Mouse (Mus musculus) adrenal gland, adult 2 months (tissue): ENCODE measurements around the gene Slc16a13. TPM values are rescaled to one million over a fixed set of nuclear protein-coding genes. Genes with fewer than 3 reads are reported as not detected.
"Not testable (repeated sequence)": the region's sequence is repeated elsewhere in the genome, so short reads cannot be mapped to it uniquely, and the experiment has no call there.

Experiments
- DNase-seq: peaks from one replicate; pipeline ENCODE4 v3.0.0; 2021
- microRNA-seq, 2 experiments: library from miRNA; unstranded; fragments of <30 nt; microRNA quantifications; one replicate each; pipeline ENCODE4 v1.2.0; 2021
- polyA plus RNA-seq: library from polyadenylated mRNA; depleted of rRNA; stranded (reverse); fragments of >200 nt; gene quantifications from 2 replicates; pipeline ENCODE4 v1.2.3, GENCODE M21; 2012; rRNA removed
- total RNA-seq, 2 experiments: library from RNA; stranded (reverse); gene quantifications; 2 replicates each; pipeline ENCODE4 v1.2.3; 2021

Gene Slc16a13
- total and polyA plus RNA-seq, 3 experiments: 2.7 to 5.6 (median 3.7) TPM

- peak; percentile 42 for DNase-seq
Observed at GRCm38 (mm10) chr11:70171847-70172246, 49.0 kb downstream of the Slc16a13 start.

- no peak for DNase-seq
Observed at GRCm38 (mm10) chr11:70171181-70171580, 49.7 kb downstream of the Slc16a13 start.

- DNase-seq: no peak
Observed at GRCm38 (mm10) chr11:70170291-70170690, 50.6 kb downstream of the Slc16a13 start.

GRCm38 (mm10) chr11:70169471-70169870 is 51.4 kb downstream of the Slc16a13 start:
- not testable (repeated sequence) for DNase-seq

GRCm38 (mm10) chr11:70168136-70168535 is 52.7 kb downstream of the Slc16a13 start:
- no peak for DNase-seq

Small RNA genes within 50 kb of the gene (microRNA-seq; reads per million reads assigned to microRNA genes)
- gene Mir195a: 864 to 1,319 reads per million in 2 experiments
- 0 reads per million in 2 experiments for gene Mir497
- gene Mir497b: 0 to 0.22 reads per million in 2 experiments

Other genes starting within 250 kb of the Slc16a13 start
- gene Ctdnep1, start 239.9 kb downstream of the Slc16a13 start, total RNA-seq: 100 to 1,000 TPM; 130 to 136 TPM
- gene Ctdnep1, start 239.9 kb downstream of the Slc16a13 start, polyA plus RNA-seq: 106 and 117 TPM in 2 replicates
- gene Elp5, start 238.5 kb downstream of the Slc16a13 start, total RNA-seq: 10 to 100 TPM; 61.9 to 91.9 TPM
- 45.0 and 45.6 TPM in 2 replicates for gene Elp5, start 238.5 kb downstream of the Slc16a13 start, polyA plus RNA-seq
- 100 to 1,000 TPM; 487 to 580 TPM for gene Gabarap, start 229.9 kb downstream of the Slc16a13 start, total RNA-seq
- gene Gabarap, start 229.9 kb downstream of the Slc16a13 start, polyA plus RNA-seq: 226 and 315 TPM in 2 replicates
- gene Phf23, start 225.3 kb downstream of the Slc16a13 start, total RNA-seq: 10 to 100 TPM; 52.2 to 57.6 TPM
- 9.7 and 19.0 TPM in 2 replicates for gene Phf23, start 225.3 kb downstream of the Slc16a13 start, polyA plus RNA-seq
- 10 to 100 TPM; 11.2 to 12.2 TPM for gene Dvl2, start 220.5 kb downstream of the Slc16a13 start, total RNA-seq
- gene Dvl2, start 220.5 kb downstream of the Slc16a13 start, polyA plus RNA-seq: 20.2 and 22.2 TPM in 2 replicates
- 100 to 1,000 TPM; 426 to 754 TPM for gene Acadvl, start 205.7 kb downstream of the Slc16a13 start, total RNA-seq
- 171 and 186 TPM in 2 replicates for gene Acadvl, start 205.7 kb downstream of the Slc16a13 start, polyA plus RNA-seq
- 10 to 100 TPM; 22.9 to 32.4 TPM for gene Dlg4, start 204.1 kb downstream of the Slc16a13 start, total RNA-seq
- 21.7 and 22.1 TPM in 2 replicates for gene Dlg4, start 204.1 kb downstream of the Slc16a13 start, polyA plus RNA-seq
- gene Asgr1, start 167.0 kb downstream of the Slc16a13 start, total RNA-seq: 1 to 10 TPM in 1 of 2 experiments, not detected in 1; 1.7 TPM
- gene Asgr1, start 167.0 kb downstream of the Slc16a13 start, polyA plus RNA-seq: 0.08 TPM in 1 of 2 replicates, not detected in the other
- 1 to 10 TPM in 1 of 2 experiments, under 1 TPM in 1; 0.45 to 2.8 TPM for gene Asgr2, start 128.4 kb downstream of the Slc16a13 start, total RNA-seq
- gene Asgr2, start 128.4 kb downstream of the Slc16a13 start, polyA plus RNA-seq: 0.96 and 2.6 TPM in 2 replicates
- gene Mgl2, start 90.7 kb downstream of the Slc16a13 start, total RNA-seq: 1 to 10 TPM; 3.5 to 8.1 TPM
- 2.2 and 2.3 TPM in 2 replicates for gene Mgl2, start 90.7 kb downstream of the Slc16a13 start, polyA plus RNA-seq
- 1 to 10 TPM; 1.9 to 6.1 TPM for gene Clec10a, start 64.9 kb downstream of the Slc16a13 start, total RNA-seq
- gene Clec10a, start 64.9 kb downstream of the Slc16a13 start, polyA plus RNA-seq: 1.2 and 1.7 TPM in 2 replicates
- gene Slc16a11, start 8.3 kb downstream of the Slc16a13 start, total RNA-seq: under 1 TPM in 1 of 2 experiments, not detected in 1; 0.73 TPM
- gene Slc16a11, start 8.3 kb downstream of the Slc16a13 start, polyA plus RNA-seq: 0.68 and 2.4 TPM in 2 replicates
- gene Bcl6b, start 8.7 kb upstream of the Slc16a13 start, total RNA-seq: 10 to 100 TPM in 1 of 2 experiments, 1 to 10 TPM in 1; 8.6 to 11.3 TPM
- 25.3 and 27.8 TPM in 2 replicates for gene Bcl6b, start 8.7 kb upstream of the Slc16a13 start, polyA plus RNA-seq
- 10 to 100 TPM; 44.7 to 52.1 TPM for gene 0610010K14Rik, start 16.9 kb upstream of the Slc16a13 start, total RNA-seq
- gene 0610010K14Rik, start 16.9 kb upstream of the Slc16a13 start, polyA plus RNA-seq: 54.7 and 56.2 TPM in 2 replicates
- gene Gm21988, start 18.8 kb upstream of the Slc16a13 start, total RNA-seq: 1 to 10 TPM; 3.2 to 6.2 TPM
- 6.9 and 7.8 TPM in 2 replicates for gene Gm21988, start 18.8 kb upstream of the Slc16a13 start, polyA plus RNA-seq
- 100 to 1,000 TPM; 220 to 243 TPM for gene Rnasek, start 18.8 kb upstream of the Slc16a13 start, total RNA-seq
- gene Rnasek, start 18.8 kb upstream of the Slc16a13 start, polyA plus RNA-seq: 332 and 351 TPM in 2 replicates
- 1 to 10 TPM; 1.3 to 1.6 TPM for gene Alox12, start 34.3 kb upstream of the Slc16a13 start, total RNA-seq
- 1.7 and 1.8 TPM in 2 replicates for gene Alox12, start 34.3 kb upstream of the Slc16a13 start, polyA plus RNA-seq
- gene Alox12e, start 101.6 kb upstream of the Slc16a13 start, total RNA-seq: not detected
- gene Alox12e, start 101.6 kb upstream of the Slc16a13 start, polyA plus RNA-seq: 0.06 TPM in 1 of 2 replicates, not detected in the other
- gene Alox15, start 131.0 kb upstream of the Slc16a13 start, total RNA-seq: 1 to 10 TPM; 2.8 to 6.8 TPM
- gene Alox15, start 131.0 kb upstream of the Slc16a13 start, polyA plus RNA-seq: 1.1 and 2.7 TPM in 2 replicates
- gene Pelp1, start 189.0 kb upstream of the Slc16a13 start, total RNA-seq: 10 to 100 TPM; 15.4 to 22.2 TPM
- gene Pelp1, start 189.0 kb upstream of the Slc16a13 start, polyA plus RNA-seq: 25.0 and 39.1 TPM in 2 replicates
- 10 to 100 TPM; 27.2 to 27.7 TPM for gene Arrb2, start 211.6 kb upstream of the Slc16a13 start, total RNA-seq
- 24.2 and 26.9 TPM in 2 replicates for gene Arrb2, start 211.6 kb upstream of the Slc16a13 start, polyA plus RNA-seq
- gene Med11, start 230.9 kb upstream of the Slc16a13 start, total RNA-seq: 10 to 100 TPM; 20.4 to 21.6 TPM
- gene Med11, start 230.9 kb upstream of the Slc16a13 start, polyA plus RNA-seq: 8.9 TPM in 2 replicates
- 1 to 10 TPM; 1.2 to 1.5 TPM for gene Zmynd15, start 238.4 kb upstream of the Slc16a13 start, total RNA-seq
- gene Zmynd15, start 238.4 kb upstream of the Slc16a13 start, polyA plus RNA-seq: 4.6 and 5.3 TPM in 2 replicates
- 10 to 100 TPM in 1 of 2 experiments, 1 to 10 TPM in 1; 9.4 to 14.0 TPM for gene Cxcl16, start 238.9 kb upstream of the Slc16a13 start, total RNA-seq
- 16.2 and 18.7 TPM in 2 replicates for gene Cxcl16, start 238.9 kb upstream of the Slc16a13 start, polyA plus RNA-seq